Mouse (Mus musculus): Measurements from ENCODE around the gene Mapk1ip1l.

The Mapk1ip1l gene

DNA sequence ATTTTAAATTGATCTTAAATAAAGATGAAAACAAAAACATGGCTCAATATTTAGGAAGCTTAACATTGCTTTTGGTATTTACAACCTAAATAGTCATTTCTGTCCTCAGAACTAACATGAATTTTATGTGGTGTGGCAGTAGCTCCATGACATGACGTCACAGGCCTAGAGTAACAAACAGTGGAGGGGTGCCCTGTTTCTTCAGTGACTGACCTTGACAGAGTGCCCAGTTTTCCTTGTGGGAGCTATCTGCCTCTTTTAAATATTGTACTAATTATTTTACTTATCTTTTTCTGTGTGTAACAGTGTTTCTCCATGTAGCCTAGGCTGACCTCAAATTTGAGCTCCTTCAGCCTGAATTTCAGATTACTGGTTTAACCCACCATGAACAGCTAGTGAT, 6.3 kb upstream of the Mapk1ip1l start:
- Histone ChIP-seq H3K4me1 (replicated peaks; ENCODE audit: low read depth, low read length) (peaks cover 17% of the 10 kb centered on the region), H3K9me3 (ENCODE audit: low read length) (no peaks in the 10 kb centered on the region), H3K36me3 (ENCODE audit: insufficient read depth, low read length) (peaks cover 22% of the 10 kb centered on the region), H3K4me3 (replicated peaks; ENCODE audit: low read length) (no peak overlapping the region), H3K27me3 (ENCODE audit: insufficient read depth, low read length) (no peaks in the 10 kb centered on the region)
- no peak for TF ChIP-seq NANOG (IDR thresholded peaks at IDR 0.05; ENCODE audit: borderline replicate concordance, low read length)
- no peak for TF ChIP-seq POU5F1 (IDR thresholded peaks at IDR 0.05; ENCODE audit: borderline replicate concordance, low read length)
- no peak for TF ChIP-seq CTCF (conservative IDR thresholded peaks at IDR 0.05; ENCODE audit: low read length)

DNA sequence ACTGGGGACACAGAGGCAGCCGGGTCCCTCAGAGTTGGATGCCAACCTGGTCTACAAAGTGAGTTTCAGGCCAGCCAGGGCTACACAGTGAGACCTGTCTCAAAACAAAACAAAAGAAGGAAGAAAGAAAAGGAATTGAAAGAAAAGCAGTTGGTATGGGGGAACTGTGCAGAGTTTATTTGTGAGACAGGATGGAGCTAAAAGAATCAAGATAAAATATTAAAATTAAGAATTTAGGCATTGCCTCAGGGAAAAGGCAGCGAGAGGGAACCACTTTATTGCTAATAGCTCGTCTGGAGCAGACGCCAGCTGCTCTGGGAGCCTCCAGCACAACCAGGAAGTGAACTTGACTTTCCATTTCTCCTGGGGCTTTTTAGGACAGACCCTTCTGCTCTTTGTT, 3.9 kb upstream of the Mapk1ip1l start:
- Histone ChIP-seq H3K4me1 (replicated peaks; ENCODE audit: low read depth, low read length) (peaks cover 23% of the 10 kb centered on the region), H3K4me3 (replicated peaks; ENCODE audit: low read length) (no peak overlapping the region), H3K27me3 (ENCODE audit: insufficient read depth, low read length) (no peaks in the 10 kb centered on the region), H3K36me3 (ENCODE audit: insufficient read depth, low read length) (peaks cover 19% of the 10 kb centered on the region), H3K9me3 (ENCODE audit: low read length) (no peaks in the 10 kb centered on the region)
- no peak for TF ChIP-seq CTCF (conservative IDR thresholded peaks at IDR 0.05; ENCODE audit: low read length)
- no peak for TF ChIP-seq NANOG (IDR thresholded peaks at IDR 0.05; ENCODE audit: borderline replicate concordance, low read length)
- TF ChIP-seq POU5F1 (IDR thresholded peaks at IDR 0.05; ENCODE audit: borderline replicate concordance, low read length): no peak

DNA sequence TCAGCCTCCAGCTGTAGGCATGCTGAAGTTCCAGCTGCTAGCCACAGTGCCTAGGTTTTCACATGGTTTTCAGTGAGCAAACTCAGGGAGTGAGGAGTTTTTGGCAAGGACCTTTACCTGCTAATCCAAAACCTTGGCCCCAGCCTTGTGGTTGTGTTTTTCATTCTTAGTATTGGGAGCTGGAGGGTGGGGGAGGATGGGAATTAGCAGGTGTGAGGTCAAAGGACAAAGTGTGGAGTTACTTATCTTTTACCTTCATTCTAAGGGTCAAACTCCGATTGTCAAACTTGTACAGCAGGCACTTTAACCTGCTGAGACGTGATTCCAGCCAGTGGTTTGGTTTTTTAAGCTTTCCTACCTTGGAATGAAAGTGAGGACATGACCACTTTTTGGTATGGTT, 1.8 kb upstream of the Mapk1ip1l start:
- Histone ChIP-seq H3K27me3 (ENCODE audit: insufficient read depth, low read length) (no peaks in the 10 kb centered on the region), H3K9me3 (ENCODE audit: low read length) (no peaks in the 10 kb centered on the region), H3K36me3 (ENCODE audit: insufficient read depth, low read length) (peaks cover 19% of the 10 kb centered on the region), H3K4me3 (replicated peaks; ENCODE audit: low read length) (no peak overlapping the region), H3K4me1 (replicated peaks; ENCODE audit: low read depth, low read length) (peaks cover 41% of the 10 kb centered on the region)
- TF ChIP-seq POU5F1 (IDR thresholded peaks at IDR 0.05; ENCODE audit: borderline replicate concordance, low read length) (no peak), CTCF (conservative IDR thresholded peaks at IDR 0.05; ENCODE audit: low read length) (no peak), NANOG (IDR thresholded peaks at IDR 0.05; ENCODE audit: borderline replicate concordance, low read length) (no peak)

DNA sequence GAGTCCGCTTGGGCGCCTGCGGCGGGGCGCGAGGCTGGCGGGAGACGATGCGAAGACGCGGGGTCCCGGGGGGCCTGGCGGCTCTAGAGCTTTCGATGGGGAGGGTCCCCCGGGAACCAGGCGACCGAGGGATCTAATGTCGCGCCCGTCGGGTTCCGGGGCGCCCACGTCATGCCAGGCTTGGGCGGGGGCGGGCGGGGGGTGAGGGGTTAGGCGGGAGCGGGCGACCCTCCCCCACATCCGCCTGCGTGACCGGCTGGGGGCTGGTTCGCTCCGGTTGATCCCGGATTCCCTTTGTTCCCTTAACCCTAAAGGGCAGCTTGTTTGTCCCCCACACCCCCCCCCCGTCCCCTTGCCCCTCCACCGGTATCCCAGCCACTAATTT, 334 bp downstream of the Mapk1ip1l start:
- peaks cover 54% of the 10 kb centered on the region for H3K4me1 ChIP-seq (replicated peaks; ENCODE audit: low read depth, low read length)
- H3K27me3 ChIP-seq (ENCODE audit: insufficient read depth, low read length): no peaks in the 10 kb centered on the region
- no peaks in the 10 kb centered on the region for H3K9me3 ChIP-seq (ENCODE audit: low read length)
- H3K4me3 ChIP-seq (replicated peaks; ENCODE audit: low read length): peak overlapping the region; percentile 95
- TF ChIP-seq CTCF (conservative IDR thresholded peaks at IDR 0.05; ENCODE audit: low read length) (no peak), NANOG (IDR thresholded peaks at IDR 0.05; ENCODE audit: borderline replicate concordance, low read length) (no peak), POU5F1 (IDR thresholded peaks at IDR 0.05; ENCODE audit: borderline replicate concordance, low read length) (no peak)
- H3K36me3 ChIP-seq (ENCODE audit: insufficient read depth, low read length): peaks cover 30% of the 10 kb centered on the region

DNA sequence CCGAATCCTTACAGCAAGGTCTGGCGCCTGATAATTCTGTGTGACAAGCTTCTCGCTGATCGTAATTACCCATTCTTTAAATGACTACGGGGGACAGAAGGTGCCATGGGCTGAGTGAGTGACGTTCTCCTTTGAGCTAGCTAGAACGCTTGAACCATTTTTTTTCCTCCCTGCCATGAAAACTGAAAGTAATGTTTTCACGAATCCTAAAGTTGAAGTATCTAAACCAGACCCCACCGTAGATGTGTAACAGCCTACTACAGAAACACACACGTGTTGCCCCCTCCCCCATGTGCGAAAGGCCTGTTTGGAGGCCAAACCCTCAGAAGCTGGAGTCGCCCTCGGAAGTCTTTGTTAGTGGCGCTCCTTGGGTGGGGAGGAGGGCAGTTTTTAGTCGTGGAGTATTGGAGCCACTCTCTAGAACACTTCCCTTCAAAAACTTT, 774 bp downstream of the Mapk1ip1l start:
- H3K27me3 ChIP-seq (ENCODE audit: insufficient read depth, low read length): no peaks in the 10 kb centered on the region

DNA sequence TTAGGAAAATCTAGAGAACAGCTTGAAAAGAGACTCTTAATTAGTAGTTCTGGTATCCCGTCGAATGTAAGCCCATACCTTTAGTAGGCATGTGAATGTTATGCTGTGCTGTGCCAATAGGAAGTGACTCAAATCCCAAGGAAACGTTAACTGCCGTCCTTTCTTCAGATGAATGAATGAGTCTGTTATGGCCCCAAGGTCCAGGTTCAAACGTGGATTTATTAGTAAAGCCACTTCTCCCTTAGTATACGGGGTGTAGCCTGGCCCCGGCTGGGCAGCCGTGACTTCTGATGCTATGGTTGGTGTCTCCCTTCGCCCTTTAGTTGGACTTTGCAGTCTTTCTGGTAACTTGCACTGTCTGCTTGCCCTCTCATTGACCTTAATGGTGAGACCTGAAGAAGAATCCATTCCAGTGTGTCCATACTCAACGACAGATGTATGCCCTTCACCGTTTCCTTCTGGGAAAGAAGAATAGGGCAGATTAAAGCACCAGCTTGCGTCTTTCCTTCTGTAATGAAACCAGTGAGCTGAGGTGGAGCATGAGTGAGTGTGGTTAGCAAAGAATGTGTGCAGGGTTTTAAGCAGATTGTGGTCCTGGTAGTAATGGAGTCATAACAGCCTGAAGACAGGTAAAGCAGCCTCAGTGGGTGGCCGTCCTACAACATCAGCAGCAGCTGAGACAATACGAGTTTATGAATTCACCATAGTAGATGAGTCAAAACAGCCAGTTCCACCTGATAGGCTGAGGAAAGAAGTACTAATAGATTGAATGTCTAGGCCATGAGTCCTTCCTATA, 5.0 kb downstream of the Mapk1ip1l start:
- Histone ChIP-seq H3K27me3 (ENCODE audit: insufficient read depth, low read length) (no peaks in the 10 kb centered on the region), H3K9me3 (ENCODE audit: low read length) (no peaks in the 10 kb centered on the region)

More for the DNA sequence above, 774 bp downstream of the Mapk1ip1l start:
- H3K36me3 ChIP-seq (ENCODE audit: insufficient read depth, low read length): peaks cover 35% of the 10 kb centered on the region
- TF ChIP-seq NANOG (IDR thresholded peaks at IDR 0.05; ENCODE audit: borderline replicate concordance, low read length): no peak
- TF ChIP-seq CTCF (conservative IDR thresholded peaks at IDR 0.05; ENCODE audit: low read length): no peak
- no peak for TF ChIP-seq POU5F1 (IDR thresholded peaks at IDR 0.05; ENCODE audit: borderline replicate concordance, low read length)
- H3K4me3 ChIP-seq (replicated peaks; ENCODE audit: low read length): peak overlapping the region; percentile 95
- peaks cover 58% of the 10 kb centered on the region for H3K4me1 ChIP-seq (replicated peaks; ENCODE audit: low read depth, low read length)
- H3K9me3 ChIP-seq (ENCODE audit: low read length): no peaks in the 10 kb centered on the region

DNA sequence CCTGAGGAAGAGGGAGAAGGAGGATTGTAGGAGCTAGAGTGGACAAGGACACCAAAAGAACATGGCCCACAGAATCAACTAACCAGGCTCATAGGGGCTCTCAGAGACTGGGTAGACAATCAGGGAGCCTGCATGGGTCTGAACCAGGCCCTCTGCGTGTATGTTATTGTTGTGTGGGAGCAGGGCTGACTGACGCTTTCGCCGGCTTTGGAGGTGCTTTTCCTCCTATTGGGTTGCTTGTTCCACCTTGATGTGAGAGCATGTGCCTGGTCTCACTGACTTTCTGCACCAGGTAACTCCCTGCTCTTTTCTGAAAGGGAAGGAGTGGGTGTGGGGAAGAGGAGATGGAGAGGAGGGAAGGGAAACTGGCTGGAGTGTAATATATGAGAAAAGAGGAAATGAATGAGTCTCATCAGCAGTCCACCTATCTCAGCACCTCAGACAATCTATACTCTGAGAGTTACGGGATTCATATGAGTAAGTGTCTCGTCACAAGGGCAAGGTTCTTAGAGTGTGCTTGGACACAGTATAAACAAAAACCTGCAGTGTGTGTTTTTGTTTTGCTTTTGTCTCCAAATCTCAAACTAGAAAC, 6.8 kb downstream of the Mapk1ip1l start:
- TF ChIP-seq NANOG (IDR thresholded peaks at IDR 0.05; ENCODE audit: borderline replicate concordance, low read length) (no peak), CTCF (conservative IDR thresholded peaks at IDR 0.05; ENCODE audit: low read length) (no peak), POU5F1 (IDR thresholded peaks at IDR 0.05; ENCODE audit: borderline replicate concordance, low read length) (no peak)
- H3K36me3 ChIP-seq (ENCODE audit: insufficient read depth, low read length): peaks cover 74% of the 10 kb centered on the region

More for the DNA sequence above, 5.0 kb downstream of the Mapk1ip1l start:
- Histone ChIP-seq H3K4me3 (replicated peaks; ENCODE audit: low read length) (peak overlapping the region; percentile 17; the same call in 1 of the 2 replicates), H3K36me3 (ENCODE audit: insufficient read depth, low read length) (peaks cover 67% of the 10 kb centered on the region), H3K4me1 (replicated peaks; ENCODE audit: low read depth, low read length) (peaks cover 73% of the 10 kb centered on the region)
- TF ChIP-seq CTCF (conservative IDR thresholded peaks at IDR 0.05; ENCODE audit: low read length): no peak
- no peak for TF ChIP-seq POU5F1 (IDR thresholded peaks at IDR 0.05; ENCODE audit: borderline replicate concordance, low read length)
- TF ChIP-seq NANOG (IDR thresholded peaks at IDR 0.05; ENCODE audit: borderline replicate concordance, low read length): no peak

DNA sequence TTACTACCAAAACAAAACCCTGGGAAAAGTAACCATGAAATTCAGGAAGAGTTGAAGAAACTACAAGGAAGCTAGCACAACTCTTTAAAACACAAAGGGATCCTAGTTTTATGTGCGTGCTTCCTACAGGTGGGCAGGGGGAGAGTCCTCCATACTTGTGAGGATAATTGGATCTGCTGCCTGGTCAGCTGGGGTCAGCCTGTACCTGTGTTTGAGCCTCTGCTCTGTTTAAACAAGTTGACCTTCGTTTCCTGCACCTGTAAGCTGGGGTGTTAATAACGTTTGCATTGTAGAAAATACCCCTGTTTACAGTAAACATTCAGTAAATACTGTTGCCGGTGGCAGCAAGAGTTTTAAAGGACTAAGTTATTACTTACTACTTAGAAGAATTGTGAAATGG, 7.9 kb downstream of the Mapk1ip1l start:
- H3K4me3 ChIP-seq (replicated peaks; ENCODE audit: low read length): peak overlapping the region; percentile 23; the same call in 1 of the 2 replicates
- TF ChIP-seq POU5F1 (IDR thresholded peaks at IDR 0.05; ENCODE audit: borderline replicate concordance, low read length) (no peak), CTCF (conservative IDR thresholded peaks at IDR 0.05; ENCODE audit: low read length) (no peak), NANOG (IDR thresholded peaks at IDR 0.05; ENCODE audit: borderline replicate concordance, low read length) (no peak)
- H3K4me1 ChIP-seq (replicated peaks; ENCODE audit: low read depth, low read length): peaks cover 80% of the 10 kb centered on the region

More for the DNA sequence above, 6.8 kb downstream of the Mapk1ip1l start:
- Histone ChIP-seq H3K27me3 (ENCODE audit: insufficient read depth, low read length) (no peaks in the 10 kb centered on the region), H3K4me1 (replicated peaks; ENCODE audit: low read depth, low read length) (peaks cover 80% of the 10 kb centered on the region), H3K4me3 (replicated peaks; ENCODE audit: low read length) (no peak overlapping the region; the same call in 1 of the 2 replicates), H3K9me3 (ENCODE audit: low read length) (no peaks in the 10 kb centered on the region)

More for the DNA sequence above, 7.9 kb downstream of the Mapk1ip1l start:
- Histone ChIP-seq H3K36me3 (ENCODE audit: insufficient read depth, low read length) (peaks cover 74% of the 10 kb centered on the region), H3K9me3 (ENCODE audit: low read length) (no peaks in the 10 kb centered on the region), H3K27me3 (ENCODE audit: insufficient read depth, low read length) (no peaks in the 10 kb centered on the region)

Measured in E14TG2a.4 (cell line).